Mouse (Mus musculus): ENCODE measurements around the gene Togaram1. TPM values are rescaled to one million over a fixed set of nuclear protein-coding genes. Genes with fewer than 3 reads are reported as not detected.

The Togaram1 gene
- total and polyA plus RNA-seq, 3 experiments = 14.8 to 22.7 (median 15.9) TPM

GRCm38 (mm10) chr12:64937493-64937892 lies 28.1 kb upstream of the Togaram1 start:
- DNase-seq (ENCODE audit: low read depth, low spot score) = peak; percentile 63
- Histone ChIP-seq H3K36me3 (ENCODE audit: control insufficient read depth in 1 of 2, insufficient read depth in 2 of 2, low read length in 2 of 2) (no peaks in the 10 kb centered on the region), H3K9ac (ENCODE audit: control insufficient read depth, low read depth, low read length, poor library complexity, severe bottlenecking) (no peak overlapping the region), H3K4me1 (ENCODE audit: control insufficient read depth in 1 of 2, insufficient read depth in 2 of 2, low read length in 2 of 2) (no peaks in the 10 kb centered on the region), H3K4me3 (ENCODE audit: control insufficient read depth in 1 of 2, insufficient read depth in 1 of 2, low read depth in 2 of 2, low read length in 2 of 2) (no peak overlapping the region), H3K27ac (ENCODE audit: control insufficient read depth, low read depth, low read length) (no peak overlapping the region), H3K27me3 (ENCODE audit: control insufficient read depth in 1 of 2, insufficient read depth in 2 of 2, low read length in 2 of 2) (no peaks in the 10 kb centered on the region), H3K9me3 (replicated peaks; ENCODE audit: insufficient read depth, low read length) (no peaks in the 10 kb centered on the region), H3K79me2 (ENCODE audit: control insufficient read depth, insufficient read depth, low read length, poor library complexity) (no peaks in the 10 kb centered on the region)
- TF ChIP-seq RAD21 (IDR thresholded peaks at IDR 0.05; ENCODE audit: low read depth, low read length) (peak; percentile 64), GABPA (IDR thresholded peaks at IDR 0.05; ENCODE audit: low read depth, low read length) (no peak), USF2 (IDR thresholded peaks at IDR 0.05; ENCODE audit: borderline replicate concordance in 1 of 2, insufficient read depth in 1 of 2, low read depth in 1 of 2, low read length in 2 of 2) (no peak), ZC3H11A (IDR thresholded peaks at IDR 0.05; ENCODE audit: low read depth, low read length) (peak; percentile 24; the same call in 1 of the 2 replicates), POLR2AphosphoS2 (IDR thresholded peaks at IDR 0.05; ENCODE audit: low read length) (no peak), MXI1 (IDR thresholded peaks at IDR 0.05; ENCODE audit: low read depth, low read length) (no peak), TBP (IDR thresholded peaks at IDR 0.05; ENCODE audit: low read depth, low read length) (no peak), POLR2A (IDR thresholded peaks at IDR 0.05; ENCODE audit: control insufficient read depth in 1 of 2, insufficient read depth in 1 of 2, low read depth in 1 of 2, low read length in 2 of 2, poor library complexity in 1 of 2) (no peak), CTCF (IDR thresholded peaks at IDR 0.05 in 2 of 3, conservative IDR thresholded peaks at IDR 0.05 in 1 of 3; ENCODE audit: control insufficient read depth in 1 of 3, insufficient read depth in 1 of 3, low read depth in 2 of 3, low read length in 3 of 3, poor library complexity in 1 of 3, severe bottlenecking in 1 of 3) (peak; percentile 30 to 54 (median 43); a peak in 4 of 6 replicates), SMC3 (IDR thresholded peaks at IDR 0.05; ENCODE audit: low read depth, low read length) (peak; percentile 32; the same call in 1 of the 2 replicates), E2F4 (IDR thresholded peaks at IDR 0.05; ENCODE audit: borderline replicate concordance, low read depth, low read length) (no peak), MAX (IDR thresholded peaks at IDR 0.05; ENCODE audit: low read length) (no peak), RCOR1 (IDR thresholded peaks at IDR 0.05; ENCODE audit: low read depth, low read length) (no peak)

GRCm38 (mm10) chr12:64964560-64964959 lies 1.0 kb upstream of the Togaram1 start:
- Histone ChIP-seq H3K27me3 (ENCODE audit: control insufficient read depth in 1 of 2, insufficient read depth in 2 of 2, low read length in 2 of 2) (no peaks in the 10 kb centered on the region), H3K9ac (ENCODE audit: control insufficient read depth, low read depth, low read length, poor library complexity, severe bottlenecking) (peak overlapping the region; percentile 60), H3K27ac (ENCODE audit: control insufficient read depth, low read depth, low read length) (no peak overlapping the region), H3K9me3 (replicated peaks; ENCODE audit: insufficient read depth, low read length) (no peaks in the 10 kb centered on the region), H3K4me1 (ENCODE audit: control insufficient read depth in 1 of 2, insufficient read depth in 2 of 2, low read length in 2 of 2) (peaks cover 0 to 7% of the 10 kb centered on the region in 2 experiments; a peak in 2 of 4 replicates), H3K4me3 (ENCODE audit: control insufficient read depth in 1 of 2, insufficient read depth in 1 of 2, low read depth in 2 of 2, low read length in 2 of 2) (peak overlapping the region; percentile 75 to 90), H3K79me2 (ENCODE audit: control insufficient read depth, insufficient read depth, low read length, poor library complexity) (peaks cover 49% of the 10 kb centered on the region), H3K36me3 (ENCODE audit: control insufficient read depth in 1 of 2, insufficient read depth in 2 of 2, low read length in 2 of 2) (peaks cover 0 to 11% of the 10 kb centered on the region in 2 experiments; a peak in 2 of 4 replicates)
- DNase-seq (ENCODE audit: low read depth, low spot score) = no peak
- no peak for TF ChIP-seq MAZ (IDR thresholded peaks at IDR 0.05; ENCODE audit: low read depth, low read length)
- no peak for TF ChIP-seq CTCF (IDR thresholded peaks at IDR 0.05 in 2 of 3, conservative IDR thresholded peaks at IDR 0.05 in 1 of 3; ENCODE audit: control insufficient read depth in 1 of 3, insufficient read depth in 1 of 3, low read depth in 2 of 3, low read length in 3 of 3, poor library complexity in 1 of 3, severe bottlenecking in 1 of 3)
- TF ChIP-seq USF1 (IDR thresholded peaks at IDR 0.05; ENCODE audit: low read depth, low read length) = 0 out of 2 replicates have a peak, but pooled peaks have one; percentile 2
- TF ChIP-seq ZC3H11A (IDR thresholded peaks at IDR 0.05; ENCODE audit: low read depth, low read length) = no peak
- TF ChIP-seq ZNF384 (IDR thresholded peaks at IDR 0.05; ENCODE audit: low read depth, low read length) = peak; percentile 76
- no peak for TF ChIP-seq MYB (IDR thresholded peaks at IDR 0.05; ENCODE audit: low read depth, low read length)
- peak; percentile 28; the same call in 1 of the 2 replicates for TF ChIP-seq SIN3A (IDR thresholded peaks at IDR 0.05; ENCODE audit: low read length)
- TF ChIP-seq ETS1 (IDR thresholded peaks at IDR 0.05; ENCODE audit: low read depth, low read length) = no peak
- TF ChIP-seq MYC (IDR thresholded peaks at IDR 0.05; ENCODE audit: low read depth, low read length) = no peak
- no peak for TF ChIP-seq USF2 (IDR thresholded peaks at IDR 0.05; ENCODE audit: borderline replicate concordance in 1 of 2, insufficient read depth in 1 of 2, low read depth in 1 of 2, low read length in 2 of 2)
- TF ChIP-seq POLR2AphosphoS5 (IDR thresholded peaks at IDR 0.05; ENCODE audit: borderline replicate concordance, low read depth, low read length) = no peak
- no peak for TF ChIP-seq GABPA (IDR thresholded peaks at IDR 0.05; ENCODE audit: low read depth, low read length)
- no peak for TF ChIP-seq TCF12 (IDR thresholded peaks at IDR 0.05; ENCODE audit: low read depth, low read length)
- no peak for TF ChIP-seq JUND (IDR thresholded peaks at IDR 0.05; ENCODE audit: low read depth, low read length)
- 0 out of 2 replicates have a peak, but pooled peaks have one; percentile 31 for TF ChIP-seq HCFC1 (IDR thresholded peaks at IDR 0.05; ENCODE audit: low read depth, low read length)
- no peak for TF ChIP-seq ZKSCAN1 (IDR thresholded peaks at IDR 0.05; ENCODE audit: low read depth, low read length)
- no peak for TF ChIP-seq E2F4 (IDR thresholded peaks at IDR 0.05; ENCODE audit: borderline replicate concordance, low read depth, low read length)
- no peak for TF ChIP-seq KAT2A (conservative IDR thresholded peaks at IDR 0.05; ENCODE audit: low read depth, low read length)
- TF ChIP-seq TBP (IDR thresholded peaks at IDR 0.05; ENCODE audit: low read depth, low read length) = no peak
- TF ChIP-seq MEF2A (IDR thresholded peaks at IDR 0.05; ENCODE audit: extremely low read depth, insufficient replicate concordance, low read depth, low read length, poor library complexity, severe bottlenecking) = 0 out of 2 replicates have a peak, but pooled peaks have one; percentile 30
- no peak; the same call in 1 of the 2 replicates for TF ChIP-seq MXI1 (IDR thresholded peaks at IDR 0.05; ENCODE audit: low read depth, low read length)

Data from MEL (cell line).